Mouse (Mus musculus): ENCODE measurements around the gene Gltp. TPM values are rescaled to one million over a fixed set of nuclear protein-coding genes. Genes with fewer than 3 reads are reported as not detected.
A peak's percentile ranks its signal among the peaks of the same experiment; 100 is the strongest.

The Gltp gene
- polyA plus RNA-seq, 1 experiment = 327 TPM

DNA sequence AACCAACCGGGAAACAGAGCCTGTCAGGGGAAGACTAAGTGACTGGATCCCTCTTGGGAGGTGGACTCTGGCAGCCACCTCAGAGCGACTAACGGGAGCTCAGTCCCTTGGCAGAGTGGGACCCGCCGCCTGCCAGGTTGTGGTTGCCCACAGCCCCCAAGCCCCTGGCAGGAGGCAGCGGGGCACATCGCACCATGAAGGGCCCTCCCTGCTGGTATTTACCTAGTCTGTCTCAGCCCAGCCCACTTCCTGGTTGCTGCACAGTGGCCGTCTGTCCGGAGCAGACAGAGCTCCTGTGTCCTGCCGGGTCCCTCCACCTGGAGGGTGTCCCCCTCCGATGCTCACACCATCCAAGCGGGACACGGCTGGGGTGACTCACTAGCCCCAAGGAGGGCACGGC lies 39.8 kb downstream of the Gltp start:
- H3K4me1 ChIP-seq (ENCODE audit: control insufficient read depth, insufficient read depth, insufficient read length, low read length) = peaks cover 7% of the 10 kb centered on the region
- TF ChIP-seq CTCF (IDR thresholded peaks at IDR 0.05; ENCODE audit: extremely low read depth, insufficient read length, insufficient replicate concordance, low read depth, low read length) = no peak
- TF ChIP-seq POLR2A (IDR thresholded peaks at IDR 0.05; ENCODE audit: low read depth, low read length) = no peak
- no peak overlapping the region for H3K4me3 ChIP-seq (ENCODE audit: low read depth, low read length)
- 0 out of 2 replicates have a peak, but pooled peaks cover 2% of the 10 kb centered on the region for H3K27me3 ChIP-seq (ENCODE audit: control insufficient read depth, insufficient read depth, low read length)
- H3K27ac ChIP-seq (ENCODE audit: insufficient read depth, low read depth, low read length) = no peak overlapping the region
- 29% methylated on average over 14 of the region's 14 CpGs for WGBS
- no peaks in the 10 kb centered on the region for H3K36me3 ChIP-seq (ENCODE audit: control insufficient read depth, insufficient read depth, low read length)

DNA sequence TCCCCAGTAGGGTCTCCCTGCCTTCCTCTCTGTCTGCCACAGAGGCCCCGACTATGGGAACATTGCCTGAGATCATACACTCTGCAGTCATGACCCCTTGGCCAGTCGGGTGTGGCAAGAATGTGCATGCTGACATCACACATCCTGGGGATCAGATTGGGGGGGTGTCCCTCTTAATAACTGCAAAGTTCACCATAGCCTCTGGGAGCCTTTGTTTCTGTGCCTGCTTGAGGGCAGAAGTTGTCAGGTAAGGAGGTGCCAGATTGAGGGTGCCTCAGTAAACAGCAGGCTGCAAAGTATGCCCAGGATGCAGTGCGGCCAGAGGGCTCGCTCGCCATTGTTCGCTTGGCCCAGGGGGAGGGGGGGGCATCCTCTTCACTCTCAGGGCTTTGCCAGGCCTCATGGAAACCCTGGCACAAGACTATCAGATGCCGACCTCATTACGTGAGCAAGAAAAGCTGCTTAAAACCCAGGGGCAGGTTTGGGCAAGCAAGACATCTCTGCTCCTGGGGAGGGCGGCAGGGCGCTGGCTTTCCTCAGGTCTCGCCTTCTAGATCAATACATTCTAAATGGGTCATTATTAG lies 42.0 kb downstream of the Gltp start:
- 75% methylated on average over 11 of the region's 11 CpGs for WGBS
- TF ChIP-seq CTCF (IDR thresholded peaks at IDR 0.05; ENCODE audit: extremely low read depth, insufficient read length, insufficient replicate concordance, low read depth, low read length) (no peak), POLR2A (IDR thresholded peaks at IDR 0.05; ENCODE audit: low read depth, low read length) (no peak)
- Histone ChIP-seq H3K36me3 (ENCODE audit: control insufficient read depth, insufficient read depth, low read length) (no peaks in the 10 kb centered on the region), H3K27me3 (ENCODE audit: control insufficient read depth, insufficient read depth, low read length) (0 out of 2 replicates have a peak, but pooled peaks cover 4% of the 10 kb centered on the region), H3K27ac (ENCODE audit: insufficient read depth, low read depth, low read length) (no peak overlapping the region), H3K4me3 (ENCODE audit: low read depth, low read length) (no peak overlapping the region), H3K4me1 (ENCODE audit: control insufficient read depth, insufficient read depth, insufficient read length, low read length) (peaks cover 7% of the 10 kb centered on the region)

DNA sequence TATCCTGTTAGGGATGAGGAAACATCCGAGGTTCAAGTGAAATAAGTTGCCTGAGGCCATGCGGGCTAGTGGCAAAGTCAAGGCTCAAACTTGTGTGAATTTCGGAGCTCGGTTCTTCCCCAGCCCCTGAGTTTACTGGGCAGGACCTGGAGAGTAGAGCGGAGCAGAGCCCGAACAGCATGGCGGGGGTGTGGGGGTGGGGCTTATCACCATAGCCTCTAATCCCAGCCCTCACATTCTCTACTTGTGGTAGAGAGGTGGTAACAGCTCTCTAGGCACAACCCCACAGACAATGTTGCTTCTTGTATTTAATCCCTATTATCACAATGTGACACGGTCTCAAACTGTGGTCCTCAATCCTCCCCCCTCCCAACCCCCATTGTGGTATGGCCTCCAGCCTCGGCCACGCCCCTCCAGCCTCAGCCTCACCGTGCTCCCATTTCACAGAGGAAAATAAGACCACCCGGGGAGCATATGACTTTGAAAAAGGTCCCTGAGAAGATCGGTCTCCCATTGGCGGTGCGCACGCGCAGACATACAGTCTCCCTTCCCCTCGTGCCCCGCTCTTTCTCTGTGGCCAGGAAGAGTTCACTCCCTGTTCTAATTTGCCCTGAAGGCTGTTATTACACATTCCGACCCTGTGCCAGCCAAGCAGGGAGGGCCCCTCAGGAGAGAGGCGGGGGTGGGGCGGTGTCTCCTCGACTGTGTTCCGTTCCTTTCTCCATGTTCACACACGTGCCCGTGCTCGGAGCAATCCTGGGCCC lies 43.4 kb downstream of the Gltp start:
- no peak overlapping the region for H3K27ac ChIP-seq (ENCODE audit: insufficient read depth, low read depth, low read length)
- peaks cover 7% of the 10 kb centered on the region for H3K4me1 ChIP-seq (ENCODE audit: control insufficient read depth, insufficient read depth, insufficient read length, low read length)
- H3K27me3 ChIP-seq (ENCODE audit: control insufficient read depth, insufficient read depth, low read length) = 0 out of 2 replicates have a peak, but pooled peaks cover 4% of the 10 kb centered on the region
- H3K4me3 ChIP-seq (ENCODE audit: low read depth, low read length) = peak overlapping the region; percentile 34
- WGBS = 3% methylated on average over 27 of the region's 27 CpGs
- no peaks in the 10 kb centered on the region for H3K36me3 ChIP-seq (ENCODE audit: control insufficient read depth, insufficient read depth, low read length)
- TF ChIP-seq POLR2A (IDR thresholded peaks at IDR 0.05; ENCODE audit: low read depth, low read length) (no peak), CTCF (IDR thresholded peaks at IDR 0.05; ENCODE audit: extremely low read depth, insufficient read length, insufficient replicate concordance, low read depth, low read length) (no peak)

DNA sequence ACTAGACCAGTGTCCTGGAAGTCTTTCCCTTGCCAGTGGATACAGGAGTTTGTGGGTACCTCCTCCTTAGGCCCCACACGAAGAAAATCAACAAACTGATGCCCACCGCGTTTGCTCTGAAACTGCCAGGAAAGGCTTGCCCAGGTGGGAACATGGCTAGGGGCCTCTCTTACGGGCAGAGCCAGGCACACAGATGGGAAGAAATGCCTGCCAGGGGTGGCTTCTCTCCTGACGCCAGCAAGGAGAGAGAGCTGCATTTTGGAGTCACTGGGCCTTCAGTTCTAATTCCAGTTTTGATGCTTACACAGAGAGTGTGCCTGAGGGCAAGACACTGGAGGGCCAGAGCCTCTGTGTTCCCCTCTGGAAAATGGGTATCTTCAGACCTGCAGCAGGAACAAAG lies 44.9 kb downstream of the Gltp start:
- H3K4me1 ChIP-seq (ENCODE audit: control insufficient read depth, insufficient read depth, insufficient read length, low read length) = peaks cover 7% of the 10 kb centered on the region
- TF ChIP-seq CTCF (IDR thresholded peaks at IDR 0.05; ENCODE audit: extremely low read depth, insufficient read length, insufficient replicate concordance, low read depth, low read length) (no peak), POLR2A (IDR thresholded peaks at IDR 0.05; ENCODE audit: low read depth, low read length) (no peak)
- no peaks in the 10 kb centered on the region for H3K36me3 ChIP-seq (ENCODE audit: control insufficient read depth, insufficient read depth, low read length)
- H3K27me3 ChIP-seq (ENCODE audit: control insufficient read depth, insufficient read depth, low read length) = 0 out of 2 replicates have a peak, but pooled peaks cover 4% of the 10 kb centered on the region
- no peak overlapping the region for H3K27ac ChIP-seq (ENCODE audit: insufficient read depth, low read depth, low read length)
- 81% methylated on average over 5 of the region's 5 CpGs for WGBS
- H3K4me3 ChIP-seq (ENCODE audit: low read depth, low read length) = no peak overlapping the region

DNA sequence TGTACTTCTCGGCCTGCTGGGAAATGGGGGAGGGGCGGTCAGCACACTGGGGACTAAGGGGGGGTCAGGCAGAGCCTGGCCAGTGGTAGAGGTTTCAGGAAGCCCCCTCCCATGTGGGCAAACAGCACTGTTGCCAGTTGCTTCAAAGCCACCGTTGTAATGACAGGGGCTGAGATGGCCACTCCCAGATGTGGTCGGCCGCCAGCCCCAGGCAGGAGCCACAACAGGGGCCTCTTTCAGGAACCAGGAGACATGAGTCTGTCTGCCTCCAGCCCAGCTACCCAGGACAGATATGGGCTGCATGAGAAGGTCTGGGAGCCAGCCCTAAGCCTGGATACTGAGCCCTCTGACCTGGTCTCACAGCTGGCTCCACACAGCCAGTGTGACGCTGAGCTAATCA lies 45.9 kb downstream of the Gltp start:
- WGBS = 29% methylated on average over 6 of the region's 6 CpGs

DNA sequence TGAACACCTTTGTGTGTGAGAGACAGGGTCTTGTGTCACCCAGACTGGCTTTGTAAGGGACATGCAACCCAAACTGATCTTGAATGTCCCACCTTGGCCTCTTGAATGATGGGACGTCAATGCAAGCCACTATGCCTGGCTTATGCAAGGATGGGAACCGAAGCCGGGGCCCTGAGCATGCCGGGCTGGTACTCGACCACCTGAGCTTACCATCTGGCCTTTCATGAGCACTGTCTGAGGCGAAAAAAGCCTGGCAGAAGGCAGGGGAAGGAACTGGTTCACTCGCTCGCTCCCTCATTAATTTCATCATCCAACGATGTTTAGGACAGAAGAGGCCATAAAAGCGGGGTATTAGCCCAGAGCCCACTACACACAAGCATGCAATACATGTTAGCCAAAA lies 50.0 kb downstream of the Gltp start:
- Histone ChIP-seq H3K4me3 (ENCODE audit: low read depth, low read length) (no peak overlapping the region), H3K4me1 (ENCODE audit: control insufficient read depth, insufficient read depth, insufficient read length, low read length) (peaks cover 3% of the 10 kb centered on the region; the same call in 1 of the 2 replicates), H3K27me3 (ENCODE audit: control insufficient read depth, insufficient read depth, low read length) (0 out of 2 replicates have a peak, but pooled peaks cover 2% of the 10 kb centered on the region), H3K36me3 (ENCODE audit: control insufficient read depth, insufficient read depth, low read length) (no peaks in the 10 kb centered on the region), H3K27ac (ENCODE audit: insufficient read depth, low read depth, low read length) (no peak overlapping the region)
- 73% methylated on average over 10 of the region's 10 CpGs for WGBS
- TF ChIP-seq CTCF (IDR thresholded peaks at IDR 0.05; ENCODE audit: extremely low read depth, insufficient read length, insufficient replicate concordance, low read depth, low read length) = no peak
- no peak for TF ChIP-seq POLR2A (IDR thresholded peaks at IDR 0.05; ENCODE audit: low read depth, low read length)

More for the DNA sequence above, 45.9 kb downstream of the Gltp start:
- H3K27ac ChIP-seq (ENCODE audit: insufficient read depth, low read depth, low read length) = no peak overlapping the region
- 0 out of 2 replicates have a peak, but pooled peaks cover 2% of the 10 kb centered on the region for H3K27me3 ChIP-seq (ENCODE audit: control insufficient read depth, insufficient read depth, low read length)
- TF ChIP-seq CTCF (IDR thresholded peaks at IDR 0.05; ENCODE audit: extremely low read depth, insufficient read length, insufficient replicate concordance, low read depth, low read length) = no peak
- no peak for TF ChIP-seq POLR2A (IDR thresholded peaks at IDR 0.05; ENCODE audit: low read depth, low read length)
- peaks cover 7% of the 10 kb centered on the region for H3K4me1 ChIP-seq (ENCODE audit: control insufficient read depth, insufficient read depth, insufficient read length, low read length)
- no peaks in the 10 kb centered on the region for H3K36me3 ChIP-seq (ENCODE audit: control insufficient read depth, insufficient read depth, low read length)
- no peak overlapping the region for H3K4me3 ChIP-seq (ENCODE audit: low read depth, low read length)

DNA sequence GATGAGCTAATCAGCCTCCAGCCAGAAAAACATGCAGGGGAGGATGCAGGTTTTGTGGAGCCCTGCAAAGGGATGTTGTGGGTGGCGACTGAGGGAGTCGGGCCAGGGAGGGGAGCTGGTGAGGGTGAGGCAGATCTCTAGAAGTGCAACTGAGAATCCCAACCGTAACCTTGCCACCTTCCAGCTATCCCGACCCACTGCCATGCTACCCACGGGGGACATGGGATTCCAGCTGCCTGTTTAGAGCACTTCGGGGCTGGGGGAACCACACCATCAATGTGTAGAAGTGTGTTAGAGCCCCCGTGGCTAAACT lies 51.2 kb downstream of the Gltp start:
- 22% methylated on average over 7 of the region's 7 CpGs for WGBS
- H3K36me3 ChIP-seq (ENCODE audit: control insufficient read depth, insufficient read depth, low read length) = no peaks in the 10 kb centered on the region
- H3K4me1 ChIP-seq (ENCODE audit: control insufficient read depth, insufficient read depth, insufficient read length, low read length) = peaks cover 3% of the 10 kb centered on the region; the same call in 1 of the 2 replicates
- H3K4me3 ChIP-seq (ENCODE audit: low read depth, low read length) = no peak overlapping the region
- no peaks in the 10 kb centered on the region for H3K27me3 ChIP-seq (ENCODE audit: control insufficient read depth, insufficient read depth, low read length)
- H3K27ac ChIP-seq (ENCODE audit: insufficient read depth, low read depth, low read length) = no peak overlapping the region
- no peak for TF ChIP-seq POLR2A (IDR thresholded peaks at IDR 0.05; ENCODE audit: low read depth, low read length)
- TF ChIP-seq CTCF (IDR thresholded peaks at IDR 0.05; ENCODE audit: extremely low read depth, insufficient read length, insufficient replicate concordance, low read depth, low read length) = no peak
